Mouse (Mus musculus): ENCODE results near the gene Slc30a9.
A peak's percentile ranks its signal among the peaks of the same experiment; 100 is the strongest.

Gene Slc30a9

DNA sequence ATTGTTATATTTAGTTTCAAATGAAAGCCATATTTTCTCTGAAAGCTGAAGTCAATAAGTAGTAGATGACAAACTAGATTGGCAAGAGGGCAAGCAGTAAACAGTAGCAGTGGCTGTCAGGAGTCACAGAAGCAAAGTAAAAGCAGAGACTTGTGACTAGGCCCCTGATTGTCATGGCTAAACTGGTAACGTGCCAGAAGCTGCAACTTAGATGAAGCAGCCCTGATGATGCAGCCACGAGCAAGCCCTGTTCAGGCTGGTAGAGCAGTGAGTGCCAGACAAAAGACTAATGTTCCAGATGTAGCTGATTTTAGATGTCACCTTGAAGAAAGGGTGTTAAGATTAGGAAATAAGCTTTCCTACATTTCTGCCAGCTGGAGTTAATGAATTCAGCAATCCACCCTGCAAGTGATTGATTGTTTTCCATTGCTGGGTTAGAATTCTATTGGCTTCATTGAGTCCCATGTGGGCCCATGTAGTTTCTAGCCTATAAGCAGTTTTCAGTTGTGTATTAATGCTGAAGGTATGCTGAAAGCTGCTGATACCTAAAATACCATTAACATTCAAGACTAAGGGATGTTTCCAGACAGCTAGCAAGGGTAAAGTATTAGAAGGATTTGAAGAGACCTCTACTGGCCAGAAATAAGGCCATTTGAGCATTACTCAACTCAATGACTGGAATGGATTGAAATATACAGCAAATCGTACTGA is 5.2 kb downstream of the Slc30a9 start:
- DNase-seq (ENCODE audit: low read depth, low spot score): no peak

DNA sequence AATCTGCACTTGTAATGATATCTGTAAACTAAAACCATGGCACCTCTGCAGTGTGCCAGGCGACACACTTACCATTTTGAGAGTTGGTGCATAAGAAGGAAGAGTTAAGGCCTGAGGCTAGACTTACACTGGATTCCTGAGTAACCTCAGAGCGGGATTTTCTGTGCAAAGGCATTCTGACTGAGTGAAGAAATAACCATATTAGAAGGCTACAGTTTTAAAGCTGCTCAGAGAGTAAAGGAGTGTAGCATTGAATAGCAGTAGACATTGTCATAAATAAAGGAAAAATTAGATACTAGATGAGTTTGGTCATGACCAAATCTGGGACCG is 5.7 kb downstream of the Slc30a9 start:
- no peak for DNase-seq (ENCODE audit: low read depth, low spot score)

DNA sequence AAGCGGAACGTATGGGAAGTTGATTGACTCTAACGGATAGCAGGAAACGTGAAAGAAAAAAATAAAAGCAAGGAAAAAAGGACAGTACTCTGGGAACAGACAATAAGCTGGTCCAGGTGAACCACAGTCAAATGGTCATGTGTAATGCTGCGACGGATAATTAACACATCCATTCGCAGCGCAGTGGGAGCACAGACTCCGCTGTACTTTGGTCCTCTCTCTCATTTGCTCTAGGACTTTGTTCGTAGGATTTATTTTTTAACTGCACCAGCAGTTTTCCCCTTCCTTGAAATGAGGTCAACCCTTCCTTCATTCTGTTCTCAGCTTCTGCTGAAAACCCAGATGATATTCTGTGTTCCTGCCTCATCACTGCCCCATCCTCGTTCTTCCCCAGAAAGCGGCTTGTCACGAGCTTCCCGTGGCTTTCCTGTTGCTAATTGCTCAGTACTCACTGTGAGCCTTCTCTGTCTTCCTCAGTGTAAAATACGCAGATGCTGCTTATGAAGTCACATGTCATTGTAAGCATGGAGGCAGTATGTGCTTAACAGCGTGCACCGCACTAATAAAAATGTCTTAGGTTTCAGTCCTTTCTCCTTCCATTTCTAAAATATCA is 15.0 kb downstream of the Slc30a9 start:
- DNase-seq (ENCODE audit: low read depth, low spot score): no peak

DNA sequence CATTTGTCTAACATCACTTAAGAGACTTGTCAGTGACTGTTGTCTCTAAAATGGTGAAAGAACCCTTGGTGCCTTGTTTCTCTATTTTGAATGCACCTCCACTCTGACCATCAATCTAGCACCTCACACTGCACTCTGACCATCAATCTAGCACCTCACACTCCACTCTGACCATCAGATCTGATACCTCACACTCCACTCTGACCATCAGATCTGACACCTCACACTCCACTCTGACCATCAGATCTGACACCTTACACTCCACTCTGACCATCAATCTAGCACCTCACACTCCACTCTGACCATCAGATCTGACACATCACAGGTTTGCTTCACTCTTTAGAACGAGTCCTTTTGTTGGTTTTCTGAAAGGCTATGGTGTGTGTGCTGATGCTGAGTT is 17.3 kb downstream of the Slc30a9 start:
- DNase-seq (ENCODE audit: low read depth, low spot score): no peak

DNA sequence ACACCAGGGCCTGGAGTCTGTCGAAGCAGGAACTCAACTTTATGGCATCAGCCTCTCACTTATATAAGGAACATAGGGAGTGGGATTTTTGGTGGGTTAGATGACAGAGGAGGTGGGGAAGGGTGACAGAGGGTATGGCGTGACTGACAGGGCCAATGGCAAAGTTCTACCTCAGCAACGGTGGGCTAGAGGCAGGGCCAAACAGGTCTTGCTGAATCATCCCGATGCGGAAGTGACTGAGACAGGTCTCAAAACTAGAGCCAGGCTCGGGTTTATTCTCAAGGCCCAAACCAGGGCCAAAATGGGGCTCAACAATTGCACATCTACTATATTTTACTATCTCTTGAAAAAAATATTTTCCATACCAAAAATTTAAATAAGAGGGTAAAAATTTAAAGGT is 34.1 kb downstream of the Slc30a9 start:
- no peak for DNase-seq (ENCODE audit: low read depth, low spot score)

DNA sequence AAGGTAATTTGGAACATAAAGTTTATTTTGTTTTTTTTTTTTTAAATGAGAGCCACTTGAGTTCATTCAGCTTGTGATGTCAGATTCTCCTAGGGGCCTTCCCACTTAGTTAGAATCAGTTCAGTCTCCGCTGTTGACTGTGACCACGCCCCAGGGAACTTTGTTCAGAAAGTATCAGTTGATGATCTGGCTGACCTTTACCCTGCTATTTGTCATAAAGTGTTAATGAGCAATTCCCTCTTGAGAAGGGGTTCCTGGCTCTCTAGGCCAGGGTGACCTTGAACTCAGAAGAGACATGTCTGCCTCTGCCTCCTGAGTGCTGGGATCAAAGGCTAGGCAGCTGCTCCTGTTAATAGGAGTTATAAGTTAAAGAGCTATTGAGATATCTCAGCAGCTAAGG is 40.3 kb downstream of the Slc30a9 start:
- no peak for DNase-seq (ENCODE audit: low read depth, low spot score)

DNA sequence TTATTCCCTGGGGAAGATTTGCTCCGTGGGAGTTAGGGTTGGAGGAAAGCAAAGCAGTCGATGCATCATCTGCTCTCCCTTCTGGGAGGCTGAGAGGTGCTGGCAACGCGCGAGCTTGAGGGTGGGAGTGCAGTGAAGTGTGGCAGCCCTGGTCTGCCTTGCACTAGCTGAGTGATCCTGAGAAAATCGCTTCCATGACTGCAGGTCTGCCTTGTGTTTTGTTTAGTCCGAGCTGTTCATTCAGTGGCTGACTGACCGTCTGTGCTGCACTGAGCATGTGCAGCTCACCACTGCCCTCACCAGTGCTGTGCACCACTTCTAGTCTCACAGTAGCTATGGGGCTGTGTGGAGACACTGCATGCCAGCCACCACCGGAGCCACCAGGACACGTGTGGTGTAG is 42.2 kb downstream of the Slc30a9 start:
- DNase-seq (ENCODE audit: low read depth, low spot score): no peak

DNA sequence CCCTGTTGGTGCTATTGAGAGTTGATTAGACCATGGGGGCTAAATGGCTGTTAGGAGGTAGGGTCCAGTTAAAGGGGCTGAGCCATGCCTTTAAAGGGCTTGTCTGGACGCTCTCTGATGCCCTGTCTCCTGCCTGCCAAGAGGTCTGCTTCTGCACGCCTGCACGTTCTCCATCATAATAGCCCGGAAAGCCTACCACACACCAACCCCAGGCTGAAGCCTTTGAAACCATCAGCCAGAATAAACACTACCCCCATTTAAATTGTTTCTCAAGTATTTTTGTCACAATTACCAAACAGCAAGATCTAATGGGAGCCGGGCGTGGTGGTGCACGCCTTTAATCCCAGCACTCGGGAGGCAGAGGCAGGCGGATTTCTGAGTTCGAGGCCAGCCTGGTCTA is 55.6 kb downstream of the Slc30a9 start:
- no peak for DNase-seq (ENCODE audit: low read depth, low spot score)

DNA sequence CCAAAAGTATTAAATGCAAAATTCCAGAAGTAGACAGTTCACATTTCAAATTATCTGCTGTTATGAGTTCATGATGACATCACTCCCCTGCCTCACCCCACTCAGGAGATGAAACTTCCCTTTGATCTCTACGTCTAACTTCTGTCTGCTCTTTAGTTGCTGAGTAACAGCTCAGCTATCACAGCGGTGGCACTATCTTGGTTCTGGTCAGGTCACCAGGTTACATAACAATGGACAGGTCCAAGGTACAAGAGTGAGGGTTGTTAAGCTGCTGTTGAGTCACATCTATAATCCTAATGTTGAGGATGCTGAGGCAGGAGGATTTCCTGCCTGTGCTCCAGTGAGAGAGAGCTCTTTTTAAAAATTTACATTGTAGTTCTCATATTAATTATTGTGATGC is 56.2 kb downstream of the Slc30a9 start:
- no peak for DNase-seq (ENCODE audit: low read depth, low spot score)

DNA sequence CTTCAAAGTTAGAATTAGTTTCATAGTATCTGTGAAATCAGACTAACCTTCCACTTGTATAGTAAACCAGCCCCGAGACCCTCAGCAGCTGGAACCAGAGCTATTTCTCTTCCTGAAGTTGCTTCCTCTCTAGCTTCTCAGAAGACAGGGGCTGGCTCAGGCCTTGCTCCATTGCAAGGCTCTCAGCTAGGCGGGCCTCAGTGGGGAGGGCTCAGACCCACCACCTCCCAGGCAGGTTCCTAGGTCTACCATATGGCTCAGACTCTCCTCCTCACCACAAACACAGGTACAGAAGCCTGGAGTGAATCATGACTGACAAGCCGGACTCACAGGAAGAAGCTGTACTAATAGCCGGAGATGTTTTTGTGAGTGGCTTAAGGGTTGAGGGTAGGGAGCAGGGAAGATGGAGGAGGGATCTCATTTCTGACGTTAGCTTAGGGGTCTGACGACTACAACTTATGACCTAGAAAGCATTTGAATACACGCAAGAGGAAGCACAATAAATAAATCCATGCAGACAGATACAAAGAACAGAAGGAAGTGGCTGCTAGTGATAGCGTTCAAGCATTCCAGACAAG is 70.4 kb downstream of the Slc30a9 start:
- DNase-seq (ENCODE audit: low read depth, low spot score): no peak

DNA sequence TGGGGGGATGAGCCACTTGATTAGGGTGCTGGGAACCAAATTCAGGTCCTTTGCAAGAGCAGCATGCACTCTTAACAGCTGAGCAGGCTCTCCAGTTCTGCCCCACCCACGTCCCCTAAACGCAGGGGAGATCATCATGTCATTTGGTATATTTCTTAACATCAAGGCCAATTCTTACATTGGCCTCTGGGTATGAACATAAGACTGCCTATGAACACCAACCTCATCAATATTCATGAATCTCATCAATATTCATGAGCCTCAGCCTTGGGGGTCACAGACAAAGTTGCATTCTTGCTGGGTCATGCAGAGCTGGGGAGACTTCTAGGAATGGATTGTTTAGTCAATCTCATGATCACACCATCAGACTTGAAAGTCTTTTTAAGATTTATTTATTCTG is 74.9 kb downstream of the Slc30a9 start:
- no peak for DNase-seq (ENCODE audit: low read depth, low spot score)

DNA sequence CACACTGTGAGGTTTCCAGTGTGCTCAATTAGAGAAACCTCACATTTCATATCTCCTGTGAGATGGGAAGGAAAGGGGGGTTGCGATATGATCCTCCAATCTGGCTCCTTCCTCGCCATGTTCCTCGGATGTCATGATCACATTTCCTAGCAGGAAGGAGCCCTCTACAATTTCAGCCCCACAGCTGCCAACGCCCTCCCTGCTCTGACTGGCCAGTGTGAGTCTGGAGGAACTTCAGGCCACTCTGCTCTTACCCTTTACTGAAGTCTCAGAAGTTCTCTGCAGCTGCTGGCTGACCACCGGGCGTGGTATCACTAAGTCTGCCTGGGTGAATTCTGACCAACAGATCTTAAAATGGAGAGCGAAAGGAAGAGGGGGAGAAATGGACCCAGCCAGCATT is 75.8 kb downstream of the Slc30a9 start:
- no peak for DNase-seq (ENCODE audit: low read depth, low spot score)

DNA sequence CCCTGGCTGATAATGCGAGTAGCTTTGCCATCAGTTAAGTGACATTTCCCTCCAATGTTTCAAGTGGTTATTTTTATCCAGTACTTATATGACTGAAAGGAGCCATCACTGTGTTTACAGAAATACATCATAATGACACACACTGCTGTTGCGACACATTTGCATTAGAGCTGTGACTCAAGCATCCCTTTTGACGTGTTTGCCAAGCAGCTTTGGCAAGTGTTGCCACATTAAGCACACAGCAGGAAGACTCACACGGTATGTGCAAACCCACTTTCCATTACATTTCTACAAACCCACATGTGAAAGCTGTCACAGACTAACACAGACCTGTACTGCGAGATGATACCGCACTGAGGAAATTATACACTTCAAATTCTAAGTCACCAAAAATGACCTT is 87.2 kb downstream of the Slc30a9 start:
- no peak for DNase-seq (ENCODE audit: low read depth, low spot score)

DNA sequence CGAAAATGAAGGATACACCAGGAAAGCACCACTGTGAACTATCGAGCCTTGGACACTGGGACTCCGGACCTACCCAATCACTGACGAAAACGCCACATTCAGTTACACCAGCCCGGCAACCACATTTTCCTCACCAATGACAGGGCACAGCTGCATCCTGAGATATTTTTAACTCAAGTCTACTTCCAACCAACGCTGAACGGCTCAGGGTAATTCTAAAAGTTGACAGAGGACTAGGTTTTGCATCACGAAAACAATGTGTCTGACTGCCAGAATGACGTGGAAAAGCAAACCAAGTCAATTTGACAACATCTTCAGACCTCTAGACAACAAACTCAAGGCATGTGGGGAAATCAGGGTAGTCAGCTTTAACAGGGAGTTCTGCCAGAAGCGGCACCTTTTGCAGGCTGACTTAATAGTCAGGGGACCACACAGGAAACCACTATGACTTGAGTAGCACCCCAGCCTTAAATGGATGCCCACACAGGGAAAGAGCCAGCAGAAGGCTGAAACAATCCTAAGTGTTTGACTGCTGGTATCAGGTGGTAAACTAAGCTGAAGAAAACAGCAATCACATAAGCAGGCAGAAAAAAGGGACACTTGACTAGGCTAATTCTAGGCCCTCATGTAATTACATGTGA is 88.6 kb downstream of the Slc30a9 start:
- no peak for DNase-seq (ENCODE audit: low read depth, low spot score)

DNA sequence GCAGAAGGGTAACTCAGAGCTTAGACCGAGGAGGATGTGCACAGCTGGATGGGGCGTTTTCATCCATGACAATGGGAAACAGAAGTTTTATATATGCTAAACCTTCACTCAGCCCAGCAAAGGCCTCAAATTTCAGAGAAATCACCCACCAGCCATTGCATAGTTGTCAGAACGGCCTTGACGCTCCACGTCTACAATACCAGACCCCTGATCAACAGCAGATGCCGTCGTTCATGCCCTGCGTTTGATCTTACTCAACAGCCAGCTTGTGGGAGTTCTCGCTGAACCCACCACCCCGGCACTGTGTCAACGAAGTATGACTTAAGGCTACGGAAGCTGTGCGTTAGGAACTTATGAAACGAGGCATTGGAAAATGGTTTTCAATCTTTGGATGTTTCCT is 90.4 kb downstream of the Slc30a9 start:
- no peak for DNase-seq (ENCODE audit: low read depth, low spot score)

DNA sequence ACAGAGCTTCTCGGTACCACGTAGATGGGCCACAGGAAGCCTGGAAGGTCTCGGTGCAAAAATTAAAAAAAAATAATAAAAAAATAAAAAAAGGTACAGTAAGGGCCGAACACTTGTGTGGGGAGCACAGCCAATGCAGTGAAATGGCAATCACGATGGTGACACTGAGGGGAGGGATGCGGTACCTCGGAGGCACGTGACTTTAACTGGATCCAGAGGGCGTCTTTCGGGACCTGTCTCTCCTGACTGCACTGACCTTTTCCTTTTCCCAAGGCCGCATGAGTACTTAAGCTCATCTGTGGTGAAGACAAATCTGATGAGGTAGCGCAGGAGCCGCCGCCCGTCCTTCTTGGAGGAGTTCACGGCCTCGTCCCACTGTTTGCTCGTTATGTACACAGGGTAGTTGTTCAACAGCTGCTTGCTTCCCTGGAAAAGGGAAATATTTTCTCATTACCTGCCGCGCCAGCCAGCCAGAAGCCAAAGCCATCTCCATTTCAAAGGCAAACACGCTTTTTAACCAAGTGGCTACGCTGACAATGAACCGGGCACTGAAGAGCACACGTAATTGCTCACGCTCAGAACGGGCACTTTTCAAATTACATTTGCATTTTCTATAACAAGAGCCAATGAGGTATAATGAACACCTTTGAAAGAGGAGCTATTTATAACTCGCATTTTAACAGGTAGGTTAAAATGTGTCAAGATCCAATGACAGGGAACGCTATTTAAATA is 93.3 kb downstream of the Slc30a9 start:
- DNase-seq (ENCODE audit: low read depth, low spot score): no peak

DNA sequence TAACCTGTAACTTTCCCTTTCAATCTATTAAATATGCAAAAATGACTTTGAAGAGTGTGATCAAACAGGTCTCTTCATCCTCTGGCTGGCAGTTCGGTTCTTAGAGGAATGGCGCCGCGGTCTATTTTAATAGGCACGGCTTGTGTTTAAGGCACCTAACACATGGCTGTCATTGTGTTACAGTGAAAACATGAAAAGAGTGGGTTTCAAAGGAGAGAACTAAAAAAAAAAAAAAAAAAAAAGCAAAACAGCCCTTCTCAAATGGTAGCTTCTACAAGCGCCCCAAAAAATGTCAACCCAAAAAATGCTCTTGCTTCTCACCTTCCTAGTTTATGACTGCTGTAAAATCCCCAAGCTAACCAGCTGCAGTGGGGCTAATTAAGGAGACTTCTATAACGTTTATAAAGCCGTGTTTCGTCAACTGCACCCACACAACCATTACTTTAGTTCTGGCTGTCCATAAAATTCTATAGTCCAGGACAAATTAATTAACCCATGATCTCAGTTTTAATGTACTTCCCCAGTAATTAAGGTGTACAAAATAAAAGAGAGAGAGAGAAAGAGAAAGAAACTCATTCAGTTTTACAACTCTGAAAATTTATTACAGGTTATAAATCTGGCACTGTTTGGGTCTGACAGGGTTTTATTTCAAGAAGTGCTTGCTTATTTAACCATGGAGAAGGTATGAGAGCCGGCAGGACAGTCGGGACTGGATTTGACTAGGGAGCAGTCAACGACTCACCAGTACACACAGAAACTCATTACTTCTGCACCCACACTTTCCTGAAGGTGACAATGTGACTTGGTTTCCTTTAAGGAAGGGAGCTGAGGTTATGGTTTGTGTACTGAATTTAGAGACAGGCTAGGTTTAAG is 94.1 kb downstream of the Slc30a9 start:
- peak; percentile 4 for DNase-seq (ENCODE audit: low read depth, low spot score)

DNA sequence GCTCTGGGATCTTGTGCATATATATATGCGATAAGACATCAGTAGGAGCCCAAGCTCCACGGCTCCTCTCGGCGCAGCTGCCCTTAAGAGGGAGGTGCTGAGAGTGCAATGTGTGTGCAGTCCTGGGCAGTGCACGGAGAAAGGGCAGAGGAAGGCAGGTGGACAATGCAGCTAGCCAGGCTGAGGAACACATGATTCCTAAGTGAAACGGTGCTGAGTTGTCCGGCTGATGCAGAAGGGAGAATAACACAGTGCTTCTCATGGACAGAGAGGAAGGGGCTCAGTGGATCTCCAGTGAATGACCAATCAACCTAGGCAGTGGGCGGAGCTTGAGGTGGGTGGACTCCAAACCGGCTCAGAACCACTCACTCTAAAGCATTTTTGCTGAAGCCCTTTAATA is 94.9 kb downstream of the Slc30a9 start:
- DNase-seq (ENCODE audit: low read depth, low spot score): peak; percentile 21

DNA sequence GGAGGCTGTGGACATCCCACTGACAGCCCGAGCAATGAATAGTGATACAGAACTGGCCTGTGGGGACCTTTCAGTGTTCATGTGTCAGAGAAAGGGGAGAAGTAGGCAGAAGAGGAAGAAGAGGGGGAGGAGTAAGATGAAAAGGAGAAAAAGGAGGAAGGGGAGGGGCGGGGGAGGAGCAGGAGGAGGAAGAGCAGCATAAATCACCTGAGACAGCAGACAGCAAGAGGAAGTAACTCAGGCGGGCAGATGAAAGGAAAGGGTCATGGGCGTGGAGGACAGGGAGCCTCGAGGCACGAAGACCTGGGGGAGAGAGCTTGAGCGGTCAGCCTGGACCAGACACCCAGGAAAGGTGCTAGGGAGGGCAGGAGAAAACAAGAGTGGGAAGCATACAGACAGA is 97.6 kb downstream of the Slc30a9 start:
- DNase-seq (ENCODE audit: low read depth, low spot score): peak; percentile 53

DNA sequence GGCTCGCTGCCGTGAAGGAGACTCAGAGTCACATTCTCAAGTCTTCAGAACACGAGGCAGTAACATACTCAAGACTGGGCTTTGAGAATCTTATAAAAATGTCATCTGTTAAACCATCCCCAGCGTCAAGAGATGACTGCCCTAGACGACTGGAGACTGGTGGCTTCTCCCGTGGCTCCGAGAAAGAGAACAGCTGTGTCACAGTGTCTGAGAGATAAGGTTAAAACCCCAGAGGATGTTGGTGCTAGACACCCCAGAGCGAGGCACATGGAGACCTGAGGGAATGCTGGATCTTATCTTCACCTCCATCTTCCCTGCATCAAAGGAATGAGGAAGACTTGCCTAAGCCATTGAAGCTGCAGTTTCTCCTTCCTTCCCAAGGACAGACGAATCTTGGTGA is 98.2 kb downstream of the Slc30a9 start:
- DNase-seq (ENCODE audit: low read depth, low spot score): no peak
